Mouse (Mus musculus): ENCODE measurements at regions not wholly inside any gene's neighbourhood (a gene's known extent, or its start where the extent isn't known, plus 50 kb on each side); places are given as distances from the start of the nearest gene placed in this dataset.

GRCm38 (mm10) chr1:102899174-102899573 lies 1869.2 kb upstream of the Cdh20 start:
- TF ChIP-seq CTCF (IDR thresholded peaks at IDR 0.05; ENCODE audit: low read depth, low read length) (no peak), POLR2A (IDR thresholded peaks at IDR 0.05; ENCODE audit: extremely low read depth, insufficient read depth, low read length) (no peak)

Measured in liver, adult 2 months (tissue).